Mouse (Mus musculus): ENCODE data around the gene Vps35l. TPM values are rescaled to one million over a fixed set of nuclear protein-coding genes. Genes with fewer than 3 reads are reported as not detected.
A peak's percentile ranks its signal among the peaks of the same experiment; 100 is the strongest.

Gene Vps35l
- polyA plus RNA-seq, 1 experiment from 2014 or later, result 67.0 TPM

DNA sequence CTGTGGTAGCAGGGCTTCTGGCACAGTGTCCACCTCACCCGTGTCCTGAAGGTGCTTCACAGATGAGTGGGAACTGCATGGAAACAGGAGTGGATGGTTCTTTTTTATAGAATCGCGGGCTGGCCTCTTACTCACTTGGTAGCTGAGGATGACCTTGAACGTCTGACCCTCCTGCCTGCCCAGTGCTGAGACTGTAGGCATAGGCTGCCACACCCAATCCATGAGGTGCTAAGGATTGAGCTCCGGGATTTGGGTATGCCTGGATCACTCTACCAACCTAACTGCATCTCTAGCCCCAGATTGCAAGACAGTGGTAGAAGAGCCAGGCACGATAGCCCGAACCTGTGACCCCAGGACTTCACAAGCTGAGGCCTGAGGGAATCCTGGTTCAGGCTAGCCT is 77.7 kb downstream of the Vps35l start:
- 90% methylated on average over 7 of the region's 7 CpGs for WGBS
- Histone ChIP-seq H3K4me3 (ENCODE audit: low read length) (no peak overlapping the region), H3K27ac (ENCODE audit: low read length) (no peak overlapping the region), H3K9ac (ENCODE audit: low read length) (no peak overlapping the region), H3K4me1 (replicated peaks; ENCODE audit: control insufficient read depth, insufficient read depth, low read length) (no peaks in the 10 kb centered on the region), H3K9me3 (ENCODE audit: control insufficient read depth, low read length) (no peaks in the 10 kb centered on the region), H3K36me3 (ENCODE audit: control insufficient read depth, insufficient read depth, low read length) (peaks cover 5% of the 10 kb centered on the region), H3K4me2 (ENCODE audit: low read depth, low read length) (no peak overlapping the region), H3K27me3 (ENCODE audit: control insufficient read depth, insufficient read depth, low read depth, low read length) (no peaks in the 10 kb centered on the region)
- ATAC-seq (ENCODE audit: low read depth), result no peak

DNA sequence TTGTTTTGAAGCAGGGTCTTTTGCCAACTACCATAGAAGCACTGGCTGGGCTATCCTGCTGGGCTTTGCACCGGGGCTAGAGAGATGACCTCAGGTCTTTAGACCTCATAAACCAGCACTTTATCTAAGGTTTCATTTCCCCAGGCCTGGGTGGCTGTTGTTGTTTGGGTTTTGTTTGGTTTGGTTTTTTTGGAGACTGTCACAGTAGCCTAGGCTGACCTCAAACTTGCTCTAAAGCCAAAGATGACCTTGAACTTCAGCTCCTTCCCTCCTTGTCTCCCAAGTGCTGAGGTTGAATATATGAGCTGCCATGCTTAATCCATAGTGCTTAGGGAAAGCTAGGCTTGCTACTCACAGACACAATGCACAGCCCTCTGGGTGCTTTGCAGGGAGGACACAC is 79.6 kb downstream of the Vps35l start:
- 71% methylated on average over 1 of the region's 1 CpGs for WGBS

DNA sequence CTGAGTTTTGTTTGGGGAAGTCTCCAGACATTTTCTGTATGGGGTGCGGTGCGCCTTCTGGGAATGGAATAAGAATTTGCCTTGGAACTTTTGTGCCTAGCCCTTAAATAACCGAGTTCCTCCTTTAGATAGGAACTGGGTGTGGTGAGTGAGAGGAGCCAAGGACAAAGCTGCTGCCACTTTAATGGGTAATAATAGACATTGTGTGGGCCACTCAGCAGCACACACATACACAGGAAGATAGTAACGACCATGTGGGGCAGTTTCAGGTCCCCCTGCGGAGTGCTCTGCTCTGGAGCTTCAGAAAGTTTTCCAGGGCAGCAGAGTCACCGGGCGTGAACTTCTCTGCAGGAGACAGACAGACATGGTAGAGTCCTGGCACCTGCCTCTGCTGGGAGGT is 81.3 kb downstream of the Vps35l start:
- no peak for ATAC-seq (ENCODE audit: low read depth)
- no peak overlapping the region for H3K4me2 ChIP-seq (ENCODE audit: low read depth, low read length)
- H3K27ac ChIP-seq (ENCODE audit: low read length), result no peak overlapping the region
- no peaks in the 10 kb centered on the region for H3K9me3 ChIP-seq (ENCODE audit: control insufficient read depth, low read length)
- H3K4me3 ChIP-seq (ENCODE audit: low read length), result no peak overlapping the region
- no peaks in the 10 kb centered on the region for H3K4me1 ChIP-seq (replicated peaks; ENCODE audit: control insufficient read depth, insufficient read depth, low read length)
- H3K36me3 ChIP-seq (ENCODE audit: control insufficient read depth, insufficient read depth, low read length), result no peaks in the 10 kb centered on the region; the same call in 1 of the 2 replicates
- 69% methylated on average over 7 of the region's 7 CpGs for WGBS
- no peak overlapping the region for H3K9ac ChIP-seq (ENCODE audit: low read length)
- H3K27me3 ChIP-seq (ENCODE audit: control insufficient read depth, insufficient read depth, low read depth, low read length), result no peaks in the 10 kb centered on the region

More for the DNA sequence above, 79.6 kb downstream of the Vps35l start:
- Histone ChIP-seq H3K27me3 (ENCODE audit: control insufficient read depth, insufficient read depth, low read depth, low read length) (no peaks in the 10 kb centered on the region), H3K36me3 (ENCODE audit: control insufficient read depth, insufficient read depth, low read length) (peaks cover 1% of the 10 kb centered on the region), H3K4me3 (ENCODE audit: low read length) (no peak overlapping the region), H3K4me1 (replicated peaks; ENCODE audit: control insufficient read depth, insufficient read depth, low read length) (no peaks in the 10 kb centered on the region), H3K9me3 (ENCODE audit: control insufficient read depth, low read length) (no peaks in the 10 kb centered on the region), H3K27ac (ENCODE audit: low read length) (no peak overlapping the region), H3K9ac (ENCODE audit: low read length) (no peak overlapping the region), H3K4me2 (ENCODE audit: low read depth, low read length) (no peak overlapping the region)
- ATAC-seq (ENCODE audit: low read depth), result no peak

DNA sequence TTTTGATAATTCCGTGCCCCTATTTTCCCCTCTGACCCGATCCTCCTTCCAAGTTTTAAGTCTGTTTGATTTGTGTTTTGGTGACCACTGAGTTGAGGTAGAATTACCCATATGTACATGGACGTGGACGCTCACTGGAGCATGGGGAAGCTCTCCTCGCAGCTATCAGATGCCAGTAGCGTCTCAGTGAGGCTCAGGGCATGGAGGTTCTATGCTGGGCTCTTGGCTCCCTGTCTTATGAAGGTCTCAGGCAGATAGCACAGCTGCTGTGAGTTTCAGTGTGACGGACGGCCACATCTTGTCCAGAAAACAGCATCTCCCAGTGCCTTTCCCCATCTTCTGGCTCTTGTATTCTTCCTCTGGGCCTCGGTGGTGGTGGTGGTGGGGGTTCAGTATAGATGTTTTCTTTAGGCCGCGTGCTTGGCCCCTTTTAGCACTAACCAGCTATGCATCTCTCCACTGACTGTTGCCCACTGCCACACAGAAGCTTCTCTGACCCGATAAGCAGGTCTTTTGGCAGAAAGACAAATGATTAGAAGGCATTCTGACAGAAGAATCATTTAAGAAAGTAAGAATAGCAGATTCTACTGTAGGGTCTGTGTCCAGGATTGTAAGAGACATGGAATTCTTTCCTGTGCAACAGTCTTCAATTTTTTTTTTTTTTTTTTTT is 82.0 kb downstream of the Vps35l start:
- no peak for ATAC-seq (ENCODE audit: low read depth)
- Histone ChIP-seq H3K27me3 (ENCODE audit: control insufficient read depth, insufficient read depth, low read depth, low read length) (no peaks in the 10 kb centered on the region), H3K9ac (ENCODE audit: low read length) (no peak overlapping the region), H3K4me3 (ENCODE audit: low read length) (no peak overlapping the region), H3K9me3 (ENCODE audit: control insufficient read depth, low read length) (no peaks in the 10 kb centered on the region), H3K27ac (ENCODE audit: low read length) (no peak overlapping the region), H3K4me1 (replicated peaks; ENCODE audit: control insufficient read depth, insufficient read depth, low read length) (no peaks in the 10 kb centered on the region), H3K36me3 (ENCODE audit: control insufficient read depth, insufficient read depth, low read length) (no peaks in the 10 kb centered on the region; the same call in 1 of the 2 replicates), H3K4me2 (ENCODE audit: low read depth, low read length) (no peak overlapping the region)
- 86% methylated on average over 12 of the region's 12 CpGs for WGBS

DNA sequence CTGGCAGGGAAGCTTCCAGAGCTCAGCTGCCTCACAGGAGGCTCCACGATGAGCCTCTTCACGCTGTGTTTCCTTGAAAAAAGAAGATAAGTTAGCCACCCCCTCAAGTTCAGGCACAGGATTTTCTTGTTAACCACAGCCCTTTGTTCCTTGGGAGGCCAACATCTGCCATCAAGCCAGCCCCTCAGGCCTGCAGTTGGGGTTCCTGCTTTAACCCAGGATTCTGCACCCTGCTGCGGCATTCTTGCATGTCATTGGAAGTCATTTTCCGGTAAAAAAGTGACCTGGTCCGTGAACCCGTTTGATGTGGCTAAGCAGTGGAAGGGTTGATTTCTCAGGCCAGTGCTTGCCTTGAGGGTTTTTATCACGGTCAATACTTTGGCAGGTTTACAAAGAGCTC is 84.4 kb downstream of the Vps35l start:
- no peak overlapping the region for H3K4me2 ChIP-seq (ENCODE audit: low read depth, low read length)
- H3K9ac ChIP-seq (ENCODE audit: low read length), result no peak overlapping the region
- no peak overlapping the region for H3K27ac ChIP-seq (ENCODE audit: low read length)
- WGBS, result 70% methylated on average over 7 of the region's 7 CpGs
- ATAC-seq (ENCODE audit: low read depth), result no peak
- H3K9me3 ChIP-seq (ENCODE audit: control insufficient read depth, low read length), result no peaks in the 10 kb centered on the region
- H3K27me3 ChIP-seq (ENCODE audit: control insufficient read depth, insufficient read depth, low read depth, low read length), result no peaks in the 10 kb centered on the region
- no peak overlapping the region for H3K4me3 ChIP-seq (ENCODE audit: low read length)
- no peaks in the 10 kb centered on the region; the same call in 1 of the 2 replicates for H3K36me3 ChIP-seq (ENCODE audit: control insufficient read depth, insufficient read depth, low read length)
- H3K4me1 ChIP-seq (replicated peaks; ENCODE audit: control insufficient read depth, insufficient read depth, low read length), result no peaks in the 10 kb centered on the region

DNA sequence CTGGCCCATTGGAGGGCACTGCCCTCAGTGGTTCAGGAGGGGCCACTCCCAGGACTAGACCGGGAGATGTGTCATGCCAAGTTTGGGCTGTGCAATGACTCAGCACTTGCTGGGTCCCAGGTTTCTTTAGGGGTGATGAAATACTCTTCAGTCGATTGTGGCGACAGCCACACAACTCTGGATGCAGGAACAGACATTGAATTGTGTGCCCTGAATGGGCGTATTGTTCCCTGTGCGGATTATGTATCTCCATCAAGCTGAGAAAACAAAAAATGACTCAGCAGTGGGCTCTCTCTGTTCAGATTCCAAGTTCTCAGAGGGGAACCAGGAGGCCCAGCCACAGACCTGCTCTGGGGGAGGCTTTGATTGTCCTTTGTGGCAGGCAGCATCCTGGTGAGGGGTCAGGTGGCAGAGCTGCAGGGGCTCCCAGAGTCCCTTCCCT is 88.0 kb downstream of the Vps35l start:
- no peak overlapping the region for H3K27ac ChIP-seq (ENCODE audit: low read length)
- no peak overlapping the region for H3K9ac ChIP-seq (ENCODE audit: low read length)
- no peaks in the 10 kb centered on the region; the same call in 1 of the 2 replicates for H3K36me3 ChIP-seq (ENCODE audit: control insufficient read depth, insufficient read depth, low read length)
- H3K9me3 ChIP-seq (ENCODE audit: control insufficient read depth, low read length), result no peaks in the 10 kb centered on the region
- no peaks in the 10 kb centered on the region for H3K27me3 ChIP-seq (ENCODE audit: control insufficient read depth, insufficient read depth, low read depth, low read length)
- H3K4me2 ChIP-seq (ENCODE audit: low read depth, low read length), result no peak overlapping the region
- WGBS, result 59% methylated on average over 5 of the region's 5 CpGs
- ATAC-seq (ENCODE audit: low read depth), result 0 out of 2 replicates have a peak, but pooled peaks have one; percentile 20
- no peak overlapping the region for H3K4me3 ChIP-seq (ENCODE audit: low read length)
- no peaks in the 10 kb centered on the region for H3K4me1 ChIP-seq (replicated peaks; ENCODE audit: control insufficient read depth, insufficient read depth, low read length)

DNA sequence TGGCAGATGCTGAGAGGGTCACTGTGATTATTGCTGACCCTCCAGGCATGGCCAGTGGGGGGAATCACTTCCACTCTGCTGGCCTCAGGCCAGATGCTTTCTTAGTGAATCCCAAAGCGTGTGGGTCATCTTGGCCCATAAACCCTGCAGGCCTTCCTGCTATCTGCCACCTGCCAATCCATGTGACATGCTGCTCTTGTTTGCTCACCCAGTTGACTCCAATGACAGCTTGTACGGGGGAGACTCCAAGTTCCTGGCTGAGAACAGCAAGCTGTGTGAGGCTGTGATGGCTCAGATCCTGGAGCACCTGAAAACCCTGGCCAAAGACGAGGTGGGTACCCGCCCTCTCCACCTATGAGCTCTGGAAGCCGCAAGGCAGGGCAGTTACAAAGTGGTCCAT is 97.9 kb downstream of the Vps35l start:
- Histone ChIP-seq H3K36me3 (ENCODE audit: control insufficient read depth, insufficient read depth, low read length) (peaks cover 31% of the 10 kb centered on the region), H3K4me3 (ENCODE audit: low read length) (no peak overlapping the region), H3K27ac (ENCODE audit: low read length) (no peak overlapping the region), H3K27me3 (ENCODE audit: control insufficient read depth, insufficient read depth, low read depth, low read length) (no peaks in the 10 kb centered on the region), H3K4me2 (ENCODE audit: low read depth, low read length) (no peak overlapping the region), H3K9me3 (ENCODE audit: control insufficient read depth, low read length) (no peaks in the 10 kb centered on the region), H3K4me1 (replicated peaks; ENCODE audit: control insufficient read depth, insufficient read depth, low read length) (no peaks in the 10 kb centered on the region), H3K9ac (ENCODE audit: low read length) (no peak overlapping the region)
- 81% methylated on average over 5 of the region's 5 CpGs for WGBS
- ATAC-seq (ENCODE audit: low read depth), result no peak

DNA sequence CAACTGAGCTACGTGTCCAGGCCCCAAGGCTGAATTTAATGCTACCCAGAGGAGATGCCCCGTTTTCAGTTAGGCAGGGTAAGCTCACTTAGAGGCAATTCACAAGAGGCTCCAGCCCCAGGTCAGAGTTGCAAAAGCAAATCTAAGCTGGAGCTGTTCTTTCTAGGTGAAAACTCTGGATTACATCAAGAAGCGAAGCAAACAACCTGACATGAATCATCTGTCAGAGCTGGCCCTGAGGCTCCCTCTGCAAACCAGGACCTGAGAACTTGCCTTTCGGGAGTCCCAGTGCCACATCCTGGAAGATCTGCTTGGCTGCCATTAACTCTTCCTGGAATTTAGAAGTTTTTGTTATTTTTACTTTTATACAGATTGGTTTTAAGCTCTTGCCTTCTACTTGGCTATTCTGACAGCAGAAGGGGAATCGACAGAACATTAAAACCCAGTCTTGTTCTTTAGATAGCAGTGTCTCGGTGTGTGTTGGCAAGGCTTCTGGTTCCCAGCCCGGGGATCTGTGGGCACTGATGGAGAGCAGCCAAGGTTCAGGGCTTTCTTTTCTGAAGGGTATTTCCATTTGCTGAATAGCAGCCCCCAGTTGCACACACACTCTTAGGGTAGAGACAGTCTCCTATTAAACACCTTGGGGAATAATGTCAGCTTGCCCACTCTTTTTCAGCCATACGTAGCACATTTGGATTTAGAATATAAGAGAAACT is 101.2 kb downstream of the Vps35l start:
- no peak overlapping the region for H3K4me2 ChIP-seq (ENCODE audit: low read depth, low read length)
- no peaks in the 10 kb centered on the region for H3K9me3 ChIP-seq (ENCODE audit: control insufficient read depth, low read length)
- H3K9ac ChIP-seq (ENCODE audit: low read length), result no peak overlapping the region
- 72% methylated on average over 8 of the region's 8 CpGs for WGBS
- no peak for ATAC-seq (ENCODE audit: low read depth)
- H3K27me3 ChIP-seq (ENCODE audit: control insufficient read depth, insufficient read depth, low read depth, low read length), result no peaks in the 10 kb centered on the region
- H3K27ac ChIP-seq (ENCODE audit: low read length), result no peak overlapping the region
- no peak overlapping the region for H3K4me3 ChIP-seq (ENCODE audit: low read length)
- H3K36me3 ChIP-seq (ENCODE audit: control insufficient read depth, insufficient read depth, low read length), result peaks cover 38% of the 10 kb centered on the region
- no peaks in the 10 kb centered on the region for H3K4me1 ChIP-seq (replicated peaks; ENCODE audit: control insufficient read depth, insufficient read depth, low read length)

DNA sequence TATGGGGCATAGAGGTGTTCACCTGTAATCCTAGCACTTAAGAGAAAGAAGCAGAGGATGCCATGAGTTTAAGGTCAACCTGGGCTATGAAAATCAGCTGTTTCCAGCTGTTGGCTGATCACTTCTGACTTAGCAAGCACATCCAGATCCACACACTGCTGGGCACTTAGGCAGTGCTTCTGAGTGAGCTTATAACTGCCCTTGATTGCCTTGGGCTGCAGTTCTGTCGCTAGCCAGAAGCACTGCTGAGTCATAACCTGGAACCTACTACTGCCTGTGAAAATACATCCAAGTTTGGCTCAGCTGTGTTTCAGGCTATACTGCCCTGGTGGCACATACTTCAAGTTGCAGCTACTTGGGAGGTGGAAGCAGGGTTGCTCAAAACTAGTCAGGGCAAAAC is 101.8 kb downstream of the Vps35l start:
- Histone ChIP-seq H3K9ac (ENCODE audit: low read length) (no peak overlapping the region), H3K4me2 (ENCODE audit: low read depth, low read length) (no peak overlapping the region), H3K27ac (ENCODE audit: low read length) (no peak overlapping the region), H3K9me3 (ENCODE audit: control insufficient read depth, low read length) (no peaks in the 10 kb centered on the region), H3K36me3 (ENCODE audit: control insufficient read depth, insufficient read depth, low read length) (peaks cover 39% of the 10 kb centered on the region), H3K4me3 (ENCODE audit: low read length) (no peak overlapping the region), H3K4me1 (replicated peaks; ENCODE audit: control insufficient read depth, insufficient read depth, low read length) (no peaks in the 10 kb centered on the region), H3K27me3 (ENCODE audit: control insufficient read depth, insufficient read depth, low read depth, low read length) (no peaks in the 10 kb centered on the region)
- WGBS, result 59% methylated on average over 1 of the region's 1 CpGs
- no peak for ATAC-seq (ENCODE audit: low read depth)

All from lung, embryonic 16.5 days (tissue).